Mouse (Mus musculus) NIH3T3 (cell line): Measurements from ENCODE around the gene Uba2.
"Not testable (repeated sequence)": the region's sequence is repeated elsewhere in the genome, so short reads cannot be mapped to it uniquely, and the experiment has no call there.

Source experiments
- DNase-seq: peaks from one replicate; pipeline ENCODE4 v3.0.0-alpha.2; 2012; ENCODE audit warnings: low read depth

Gene Uba2

DNA sequence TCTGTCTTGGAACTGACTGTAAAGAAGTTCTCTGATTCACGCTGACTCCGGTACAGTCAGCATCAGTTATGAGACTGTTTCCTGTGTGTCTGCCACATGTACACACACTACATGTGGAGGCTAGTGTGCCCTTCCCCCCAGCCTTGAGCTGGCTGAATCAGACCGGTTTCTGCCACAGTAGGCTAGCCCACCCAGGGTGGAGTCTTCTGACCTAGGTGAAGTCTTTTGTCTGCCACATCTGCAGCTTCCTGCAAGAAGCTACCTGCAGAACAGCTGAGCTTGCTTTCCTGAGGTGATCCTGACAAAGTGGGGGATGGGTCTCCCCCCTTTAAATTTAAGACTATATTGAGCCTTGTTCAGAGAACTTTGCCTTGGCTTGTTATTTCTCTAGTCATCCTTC is at the start of gene Uba2:
Gene Uba2 (minus strand): TSS at position 146 of the 400 bp plus-strand sequence.
- DNase-seq, result no peak

DNA sequence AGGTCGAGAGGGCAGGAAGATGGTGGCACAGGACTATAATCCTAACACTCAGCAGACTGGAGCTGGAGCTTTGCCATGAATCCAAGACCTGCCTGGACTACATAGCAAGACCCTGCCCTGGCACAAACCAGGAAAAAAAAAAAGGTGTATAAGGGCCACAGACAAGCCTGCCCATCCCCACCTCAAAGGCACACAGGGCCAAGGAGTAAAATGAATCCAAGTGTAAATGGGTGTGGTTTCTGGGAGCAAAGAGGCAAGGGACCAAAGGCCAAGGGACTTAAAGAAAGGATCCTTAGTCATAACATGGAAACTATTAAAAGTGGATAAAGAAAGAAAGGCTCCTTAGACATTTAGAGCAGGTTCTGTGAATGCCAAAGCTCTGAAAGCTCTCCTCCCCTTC is 49.1 kb upstream of the Uba2 start:
- DNase-seq, result no peak

DNA sequence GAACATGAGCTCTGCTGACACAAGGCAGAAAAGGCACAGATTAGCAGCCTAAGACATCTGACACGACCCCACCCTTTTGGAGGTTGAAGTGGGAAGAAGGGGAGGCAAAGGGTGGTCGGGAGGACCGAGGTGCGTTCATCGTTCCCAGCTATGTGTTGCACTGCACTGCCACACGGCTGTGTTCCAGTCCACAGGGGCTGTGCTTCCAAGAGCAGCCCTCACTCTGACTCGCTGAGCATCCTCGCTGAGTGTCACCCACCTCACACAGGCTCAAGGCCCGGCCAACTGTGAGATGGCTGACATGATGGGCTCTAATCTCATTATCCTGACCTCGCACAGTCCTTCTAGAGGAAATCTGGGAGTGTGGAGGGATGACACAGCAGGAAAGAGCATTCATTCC is 47.1 kb upstream of the Uba2 start:
- no peak for DNase-seq

DNA sequence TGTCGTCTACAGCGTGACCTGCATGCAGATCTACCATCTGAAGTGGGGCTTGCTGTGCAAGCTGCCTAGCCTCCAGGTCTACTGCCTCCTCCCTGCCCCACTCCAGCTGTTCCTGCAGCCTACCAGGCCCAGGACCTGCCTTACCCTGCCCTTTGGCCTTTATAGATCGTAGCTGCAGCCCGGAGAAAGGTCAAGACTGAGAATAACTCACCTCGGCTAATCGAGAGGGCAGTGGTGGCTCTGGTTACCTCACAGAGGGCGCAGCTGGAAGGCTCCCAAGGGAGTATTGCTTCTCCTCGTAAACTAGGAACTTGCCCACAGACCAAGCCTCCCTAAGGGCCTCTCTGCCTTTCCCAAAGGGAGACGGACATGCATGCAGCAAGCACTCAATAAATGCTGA is 46.1 kb upstream of the Uba2 start:
- no peak for DNase-seq

DNA sequence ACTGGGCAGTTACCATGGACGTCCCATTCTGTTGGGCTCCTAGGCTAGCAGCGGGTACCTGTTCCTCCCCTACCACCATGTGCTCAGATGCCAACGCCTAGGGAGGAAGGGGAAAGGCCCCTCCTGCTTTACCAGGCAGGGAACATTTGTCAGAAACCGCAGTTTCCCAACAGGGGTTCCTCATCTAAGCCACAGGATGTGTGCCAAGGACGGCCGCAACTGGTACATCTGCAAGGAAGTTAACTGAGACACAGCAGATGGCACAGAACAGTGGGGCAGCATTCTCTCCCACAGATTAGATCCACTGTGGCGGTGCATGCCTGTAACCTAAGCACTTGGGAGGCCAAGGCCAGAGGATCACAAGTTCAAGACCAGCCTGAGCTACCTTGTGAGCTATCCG is 45.2 kb upstream of the Uba2 start:
- DNase-seq, result no peak

DNA sequence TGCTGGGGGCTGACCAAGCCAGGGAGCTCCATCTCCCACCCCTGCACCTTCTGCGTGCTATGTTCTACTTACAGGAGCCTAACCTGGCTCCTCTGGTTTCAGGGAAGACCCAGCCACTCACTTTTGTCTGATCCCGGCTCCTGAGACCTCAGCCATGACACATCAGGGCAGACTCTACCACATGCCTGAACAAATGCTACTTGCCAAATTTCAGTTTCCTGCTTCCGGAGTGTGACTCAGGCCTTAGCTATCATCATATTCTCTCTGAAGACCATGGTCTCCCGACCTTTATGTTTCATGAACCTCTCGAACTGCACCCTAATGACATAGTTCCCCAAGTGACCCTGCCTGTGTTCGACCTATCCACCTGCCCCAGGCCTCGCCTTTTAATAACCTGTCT is 43.9 kb upstream of the Uba2 start:
- DNase-seq, result peak; percentile 51

DNA sequence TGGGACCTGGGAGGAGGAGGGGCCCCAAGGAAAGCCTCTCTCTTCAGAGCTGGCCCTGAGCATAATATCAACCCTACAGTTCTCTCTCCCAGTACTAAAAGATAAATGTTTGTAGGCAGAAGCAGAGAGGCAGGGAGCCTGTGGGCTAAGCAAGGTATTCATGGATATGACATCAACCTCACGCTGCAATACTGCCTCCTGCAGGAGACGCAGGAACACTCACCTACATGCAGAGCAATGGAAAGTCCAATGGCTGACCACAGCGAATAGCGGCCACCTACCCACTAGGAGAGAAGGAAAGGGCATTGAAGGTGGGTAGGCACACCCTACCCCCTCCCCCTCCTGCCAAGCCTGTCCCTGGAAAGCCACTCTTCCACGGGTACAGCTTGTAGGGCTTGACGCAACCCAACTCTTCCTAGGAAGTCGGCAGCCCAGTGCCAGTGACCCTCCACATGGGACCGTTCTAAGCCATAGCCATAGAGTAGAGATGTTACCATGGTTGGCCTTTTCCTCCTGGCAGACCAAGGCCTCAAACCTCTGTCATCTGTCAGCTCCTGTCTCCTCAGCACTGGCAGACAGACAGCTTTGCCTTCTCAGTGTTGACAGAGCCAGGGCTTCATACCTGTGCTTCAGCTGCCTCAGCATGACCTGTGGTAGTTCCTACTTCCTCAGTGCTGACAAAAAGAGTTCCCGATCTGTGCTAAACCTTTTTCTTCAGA is 38.8 kb upstream of the Uba2 start:
- peak; percentile 34 for DNase-seq

DNA sequence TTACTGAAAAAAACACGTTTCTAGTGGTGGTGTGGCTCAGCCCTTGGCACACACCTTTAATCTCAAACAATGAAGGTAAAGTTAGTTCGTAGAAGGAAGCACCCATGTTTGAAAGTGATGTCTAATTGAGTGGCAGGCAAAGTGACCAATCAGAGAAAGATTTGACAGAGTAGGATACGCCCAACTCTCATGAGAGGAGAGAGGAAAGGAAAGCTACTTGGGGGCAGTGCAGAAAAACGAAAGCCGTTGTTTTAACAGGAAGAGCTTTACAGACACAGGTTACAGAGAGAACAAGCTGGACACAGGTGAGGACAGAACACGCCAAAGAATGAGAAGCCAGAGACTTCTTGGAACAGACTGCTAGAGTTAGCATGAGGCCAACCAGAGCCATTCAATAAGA is 36.9 kb upstream of the Uba2 start:
- DNase-seq, result no peak

DNA sequence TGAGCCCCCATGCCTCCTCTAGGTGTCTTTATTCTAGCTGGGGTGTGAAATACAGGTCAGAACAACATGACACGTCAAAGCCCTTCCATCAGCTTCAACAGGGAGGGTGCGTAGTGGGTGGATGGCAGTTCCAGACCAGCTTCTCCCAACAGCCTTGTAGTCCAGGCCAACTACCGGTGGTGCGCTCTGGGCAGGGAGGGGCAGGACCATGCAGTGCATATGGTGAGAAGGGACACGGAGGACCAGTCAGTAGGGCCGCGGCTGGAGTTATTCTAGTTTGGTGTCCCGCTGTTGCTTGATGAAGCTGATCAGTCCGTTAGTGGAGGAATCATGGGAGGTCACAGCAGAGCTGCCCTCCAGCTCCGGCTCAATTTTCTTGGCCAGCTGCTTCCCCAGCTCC is 32.7 kb upstream of the Uba2 start:
- not testable (repeated sequence) for DNase-seq

DNA sequence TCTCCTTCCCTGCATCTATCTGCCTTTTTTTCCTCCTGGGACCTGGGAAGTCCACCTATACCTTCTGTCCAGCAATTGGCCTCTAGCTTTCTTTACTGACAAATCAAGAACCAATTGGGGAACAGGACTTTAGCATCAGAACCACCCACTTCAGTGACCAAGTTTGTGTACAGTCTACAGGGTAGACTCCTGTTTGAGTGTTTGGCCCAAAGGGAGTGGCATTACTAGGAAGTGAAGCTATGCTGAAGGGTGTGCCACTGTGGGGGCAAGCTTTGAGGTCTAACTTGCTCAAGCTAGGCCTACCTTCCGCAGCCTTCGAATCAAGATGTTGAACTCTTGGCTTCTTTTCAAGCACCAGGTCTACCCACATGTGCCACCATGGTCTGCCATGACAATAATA is 31.4 kb upstream of the Uba2 start:
- DNase-seq, result no peak

DNA sequence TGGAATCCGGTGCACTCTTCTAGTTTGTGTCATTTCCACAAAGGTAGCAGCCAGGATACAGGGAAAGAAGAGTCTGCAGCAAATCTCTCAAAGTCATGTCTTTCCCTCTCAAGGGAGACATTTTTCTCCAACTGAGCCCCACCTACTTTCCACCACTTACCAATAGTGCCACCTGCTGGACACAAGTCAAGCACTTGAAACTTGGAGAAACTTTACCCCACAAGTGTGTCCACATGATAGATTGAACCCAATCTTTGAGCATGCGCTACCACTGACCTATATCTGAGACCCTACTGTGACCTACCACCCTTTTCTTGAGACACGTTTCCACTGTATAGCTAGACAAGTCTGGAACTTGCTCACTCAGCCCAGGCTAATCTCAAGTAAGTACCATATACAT is 28.9 kb upstream of the Uba2 start:
- peak; percentile 81 for DNase-seq

DNA sequence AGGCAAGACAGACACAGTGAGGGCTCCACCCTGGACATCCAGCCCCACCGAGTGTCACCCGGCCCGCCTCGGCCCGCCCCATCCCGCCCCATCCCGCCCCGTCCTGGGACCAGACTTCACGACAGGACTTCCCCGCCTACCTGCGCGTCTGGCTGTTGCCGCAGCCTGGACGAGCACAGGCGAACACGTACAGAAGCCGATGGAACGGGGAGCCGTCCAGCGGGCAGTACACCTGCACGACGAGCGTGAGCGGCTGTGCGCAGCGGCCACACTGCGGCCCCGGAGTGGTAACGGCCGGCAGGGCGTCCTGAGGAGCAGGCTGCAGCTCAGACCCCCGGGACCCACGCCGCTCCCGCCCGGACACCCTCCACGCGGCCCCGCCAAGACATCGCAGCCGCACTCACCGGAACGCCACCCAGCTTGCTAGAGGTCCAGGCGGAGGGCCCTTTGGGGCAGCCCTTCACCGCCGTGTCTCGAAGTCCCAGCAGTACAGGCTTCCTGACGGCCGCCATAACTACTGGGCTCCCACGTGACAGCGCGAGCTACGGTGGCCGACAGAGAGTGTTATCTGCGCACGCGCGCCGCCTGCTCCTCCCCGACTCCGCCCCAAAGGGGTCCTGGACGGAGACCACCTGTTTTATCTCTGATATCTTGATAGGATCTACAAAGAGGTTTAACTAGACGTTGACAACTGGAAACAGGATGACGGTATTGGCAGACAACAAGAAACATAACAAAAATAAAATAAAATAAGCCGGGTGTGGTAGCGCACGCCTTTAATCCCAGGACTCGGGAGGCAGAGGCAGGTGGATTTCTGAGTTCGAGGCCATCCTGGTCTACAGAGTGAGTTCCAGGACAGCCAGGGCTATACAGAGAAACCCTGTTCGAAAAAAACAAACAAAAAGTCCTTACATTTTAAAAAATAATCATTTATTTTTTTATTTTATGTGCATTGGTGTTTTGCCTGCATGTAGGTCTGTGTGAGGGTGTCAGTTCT is 27.0 kb upstream of the Uba2 start, which contains the start of gene Pdcd2l:
Gene Pdcd2l (minus strand): TSS at position 530 of the 997 bp plus-strand sequence.
- DNase-seq, result peak; percentile 93

DNA sequence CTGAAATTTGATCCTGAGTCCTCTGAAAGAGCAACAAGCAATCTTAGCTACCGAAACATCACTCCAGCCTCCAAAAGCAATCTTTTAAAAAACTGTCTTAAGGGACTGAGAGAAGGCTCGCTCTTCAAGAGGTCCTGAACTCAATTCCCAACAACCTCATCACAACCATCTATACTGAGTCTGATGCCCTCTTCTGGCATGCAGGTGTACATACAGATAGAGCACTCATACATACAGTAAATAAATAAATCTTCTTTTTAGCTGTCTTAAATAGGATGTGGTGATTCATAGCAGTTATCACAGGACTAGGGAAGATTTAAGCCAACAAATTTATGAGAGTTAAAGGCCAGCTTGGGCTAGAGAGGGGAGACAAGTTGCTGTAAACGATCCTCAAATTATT is 26.2 kb upstream of the Uba2 start:
- peak; percentile 62 for DNase-seq

DNA sequence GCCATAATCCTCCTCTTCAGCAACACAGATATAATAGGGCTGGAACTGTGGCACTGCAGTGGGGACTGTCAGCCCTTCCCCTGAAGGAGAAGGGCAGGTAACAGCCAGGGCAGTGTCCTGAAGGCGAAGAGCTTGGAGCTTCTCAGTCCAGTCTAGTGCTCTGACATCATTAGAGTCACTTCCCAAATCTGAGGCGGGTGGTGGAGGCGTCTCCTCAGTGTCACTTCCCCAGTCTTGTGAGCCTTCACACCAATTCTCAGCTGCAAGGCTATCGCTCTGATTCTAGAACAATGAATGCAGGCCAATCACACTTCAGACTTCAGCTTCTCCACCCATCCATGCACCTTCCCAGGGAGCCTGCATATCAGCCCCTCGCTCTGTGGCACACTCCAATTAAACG is 23.4 kb upstream of the Uba2 start:
- no peak for DNase-seq

DNA sequence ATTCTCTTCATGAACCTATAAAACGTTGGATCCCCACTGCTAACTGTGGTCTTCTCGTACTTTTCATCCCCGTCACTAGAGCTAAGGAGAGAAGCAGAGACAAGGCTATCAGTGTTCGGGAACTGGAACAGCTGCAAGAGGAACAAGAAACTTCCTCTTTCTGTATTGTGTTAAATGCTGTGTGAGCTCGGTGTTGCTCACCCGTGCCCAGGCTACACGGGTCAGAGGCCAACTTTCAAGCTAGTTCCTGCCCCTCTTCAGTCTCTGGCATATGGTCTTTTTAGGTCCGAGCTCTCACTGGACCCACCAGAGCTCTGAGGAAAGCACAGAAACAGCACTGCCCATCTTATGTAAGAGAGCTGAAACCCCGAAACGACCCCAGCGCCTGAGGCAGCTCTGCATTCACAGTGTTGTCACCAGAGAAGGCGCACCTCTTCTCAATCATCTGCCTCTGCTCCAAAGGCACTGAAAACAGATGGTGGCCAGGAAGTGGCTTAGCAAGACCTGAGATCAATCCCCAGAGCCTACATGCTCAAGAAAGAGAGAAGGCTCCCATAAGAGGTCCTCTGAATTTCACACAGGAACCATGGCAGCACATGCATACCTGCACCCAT is 20.1 kb upstream of the Uba2 start:
- DNase-seq, result no peak

DNA sequence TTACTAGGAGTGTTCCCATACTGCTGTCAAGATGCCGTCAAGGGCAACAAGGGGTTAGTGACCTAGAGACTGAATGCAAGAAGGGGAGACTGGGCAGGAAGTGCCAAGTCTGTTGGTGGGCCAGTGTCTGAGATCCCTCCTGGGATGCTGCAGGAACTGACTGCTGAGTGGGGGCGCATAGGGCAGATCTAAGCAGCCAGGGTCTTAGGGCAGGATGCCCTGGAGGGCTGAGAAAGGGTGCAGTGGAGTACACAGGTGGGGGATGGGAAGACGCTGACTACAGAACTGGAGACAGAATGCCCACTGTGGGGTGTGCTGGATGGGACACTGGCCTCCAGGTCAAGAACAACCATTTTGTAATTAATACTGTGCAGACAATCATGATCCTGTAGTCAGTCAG is 14.4 kb upstream of the Uba2 start:
- no peak for DNase-seq

DNA sequence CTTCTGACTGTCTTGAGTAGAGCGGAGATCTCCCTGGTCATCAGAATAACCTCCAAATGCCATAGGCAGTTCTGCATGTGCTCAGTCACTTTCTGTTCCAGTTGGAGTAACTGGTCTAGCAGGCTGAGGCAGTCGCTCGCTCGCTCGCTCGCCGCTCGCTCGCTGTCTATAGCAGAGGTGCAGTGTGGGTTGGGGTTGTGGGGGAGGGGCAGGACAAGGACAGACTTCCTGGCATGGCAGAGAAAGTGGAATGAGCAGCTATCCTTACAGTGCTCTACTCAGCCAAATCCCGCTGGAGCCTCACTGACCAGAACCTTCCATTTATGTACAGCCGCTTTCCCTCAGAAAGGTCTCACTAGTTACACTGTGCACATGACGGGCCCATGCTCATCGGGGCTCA is 14.0 kb upstream of the Uba2 start:
- no peak for DNase-seq

DNA sequence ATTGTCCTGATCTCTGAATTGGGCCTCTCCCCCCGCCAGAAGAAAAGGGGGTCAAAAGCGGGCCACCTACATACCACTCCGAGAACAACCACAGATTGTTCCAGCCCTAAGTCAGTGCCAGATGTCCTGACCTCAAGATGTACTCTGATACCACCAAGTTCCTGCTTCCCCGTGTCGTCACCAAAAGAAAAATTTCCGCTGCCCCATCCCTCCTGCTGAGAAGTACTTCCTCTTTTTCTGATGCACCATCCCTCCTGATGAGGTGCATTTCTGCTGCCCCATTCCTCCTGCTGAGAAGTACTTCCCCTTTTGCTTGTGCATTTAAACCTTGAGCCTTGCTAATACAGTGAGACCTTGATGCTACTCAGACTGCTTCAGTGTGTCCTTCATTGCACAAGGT is 6.8 kb upstream of the Uba2 start:
- not testable (repeated sequence) for DNase-seq

DNA sequence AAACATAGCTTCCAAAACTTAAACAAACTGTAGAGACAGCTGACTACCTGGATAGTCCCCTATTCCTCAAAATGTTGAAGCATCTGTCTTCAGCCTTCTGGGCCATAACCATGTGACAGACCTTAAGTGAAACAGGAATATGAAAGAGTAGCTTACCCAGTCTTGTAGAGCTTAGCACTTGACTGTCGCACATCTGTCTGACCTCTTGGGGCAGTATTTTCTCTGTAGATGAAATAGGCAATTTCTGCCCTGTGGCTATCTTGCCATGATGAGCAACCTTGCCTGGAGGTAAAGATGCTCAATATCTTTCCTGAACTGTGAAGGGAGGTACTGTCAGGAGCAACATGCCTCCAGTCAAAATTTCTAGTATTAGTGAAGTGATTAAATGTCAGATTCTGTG is 2.9 kb upstream of the Uba2 start:
- DNase-seq, result no peak

DNA sequence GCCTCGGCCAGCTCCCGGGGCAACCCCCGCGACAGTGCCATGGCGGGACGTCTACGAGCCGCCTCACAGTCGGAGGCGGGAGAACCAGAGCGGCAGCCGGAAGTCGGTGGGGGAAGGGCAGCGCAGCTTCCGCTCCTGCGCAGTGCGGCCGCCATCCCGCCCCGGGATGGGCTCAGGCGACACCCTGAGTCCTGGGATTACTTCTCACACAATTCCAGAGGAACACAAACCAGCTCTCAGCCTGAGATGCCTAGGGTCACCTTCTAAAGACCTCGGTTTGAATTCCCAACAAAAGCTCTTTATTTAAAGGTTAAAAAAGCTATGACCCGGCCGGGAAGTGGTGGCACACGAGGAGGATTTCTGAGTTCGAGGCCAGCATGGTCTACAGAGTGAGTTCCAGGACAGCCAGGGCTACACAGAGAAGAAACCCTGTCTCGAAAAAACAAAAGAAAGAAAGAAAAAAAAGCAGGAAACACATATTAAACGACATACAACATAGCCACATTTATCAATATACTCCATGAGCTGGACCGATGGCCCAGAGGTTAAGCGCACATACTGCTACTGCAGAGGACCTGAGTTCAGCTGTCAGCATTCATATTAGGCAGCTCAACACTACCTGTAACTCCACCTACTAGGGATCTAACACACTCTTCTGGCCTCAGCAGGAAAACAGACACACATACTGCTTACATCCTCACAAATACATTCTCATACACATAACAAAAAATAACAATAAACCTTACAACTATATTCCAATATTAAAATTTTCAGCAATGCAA is 738 bp downstream of the Uba2 start:
- peak; percentile 95 for DNase-seq

DNA sequence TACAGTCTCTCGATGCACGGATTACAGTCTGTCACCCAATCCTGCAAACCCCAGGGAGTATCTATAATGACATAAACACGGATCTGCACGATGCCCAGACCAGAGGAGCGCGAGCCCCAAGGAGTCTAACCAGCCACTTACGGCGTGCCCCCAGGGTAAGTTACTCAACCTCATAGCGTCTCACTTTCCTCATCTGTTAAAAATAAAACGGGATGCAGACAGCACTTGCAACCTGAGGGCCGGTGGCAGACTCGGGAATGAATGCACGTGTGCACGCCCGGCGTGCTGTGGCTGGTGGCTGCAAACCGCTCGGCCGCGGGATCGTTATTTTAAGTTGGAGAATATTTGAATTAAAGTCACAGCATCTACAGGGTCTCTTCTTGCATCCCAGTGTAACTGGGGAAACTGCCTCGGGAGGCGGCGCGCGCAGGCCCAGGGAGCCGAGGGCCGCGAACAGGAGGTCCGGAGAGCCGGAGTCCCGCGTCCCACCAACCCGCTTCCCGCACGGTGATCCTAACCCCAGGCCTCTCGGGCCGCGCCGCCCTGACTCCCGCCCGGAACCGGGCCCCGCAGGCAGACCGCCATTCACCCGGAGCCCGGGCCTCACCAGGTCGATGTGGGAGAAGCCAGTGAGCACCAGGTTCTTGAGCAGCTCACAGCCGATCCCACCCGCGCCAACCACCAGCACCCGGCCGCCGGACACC is 1.5 kb downstream of the Uba2 start:
- peak; percentile 74 for DNase-seq
